Mouse (Mus musculus) neural tube, embryonic 14.5 days (tissue): ENCODE results near the gene Ywhae. TPM values are rescaled to one million over a fixed set of nuclear protein-coding genes. Genes with fewer than 3 reads are reported as not detected.

Experiments
- ATAC-seq: fragments of 200-750 bp; cut with Nextera tagmentation; 2 replicates; pipeline ENCODE4 v1.8.0; 2017; ENCODE audit warnings: low read depth, mild to moderate bottlenecking, moderate TSS enrichment, moderate library complexity
- H3K27ac ChIP-seq: fragments of 300-500 bp; sonication (generic); 2 replicates; pipeline ENCODE4 v1.5.1; 2014; ENCODE audit warnings: low read depth, mild to moderate bottlenecking, control low read depth, low read length, moderate library complexity, mixed read lengths
- H3K27me3 ChIP-seq: fragments of 300-500 bp; sonication (generic); 2 replicates; pipeline ENCODE4 v1.6.1; 2014; ENCODE audit warnings: low read length; ENCODE audit not compliant: control insufficient read depth, insufficient read depth
- H3K36me3 ChIP-seq: fragments of 300-500 bp; sonication (generic); 2 replicates; pipeline ENCODE4 v1.6.1; 2014; ENCODE audit warnings: low read length, mixed read lengths; ENCODE audit not compliant: control insufficient read depth, insufficient read depth
- H3K4me1 ChIP-seq: fragments of 300-500 bp; sonication (generic); 2 replicates; pipeline ENCODE4 v1.6.1; 2014; ENCODE audit warnings: low read length; ENCODE audit not compliant: control insufficient read depth, insufficient read depth
- H3K4me2 ChIP-seq: fragments of 300-500 bp; sonication (generic); 2 replicates; pipeline ENCODE4 v1.6.1; 2014; ENCODE audit warnings: mild to moderate bottlenecking, low read depth, low read length, control low read depth
- H3K4me3 ChIP-seq: fragments of 300-500 bp; sonication (generic); 2 replicates; pipeline ENCODE4 v1.5.1; 2014; ENCODE audit warnings: low read depth, low read length, control low read depth, mixed read lengths
- H3K9ac ChIP-seq: fragments of 300-500 bp; sonication (generic); replicated peaks from 2 replicates; pipeline ENCODE4 v1.6.1; 2014; ENCODE audit warnings: low read depth, mild to moderate bottlenecking, control low read depth, low read length, mixed read lengths
- H3K9me3 ChIP-seq: fragments of 300-500 bp; sonication (generic); 2 replicates; pipeline ENCODE4 v1.6.1; 2016; ENCODE audit warnings: low read length; ENCODE audit not compliant: control insufficient read depth
- WGBS: fragments of 180-500 bp; shearing (Covaris S2); extraction: QIAGEN DNeasy Blood & Tissue Kit; methylation state at CpG from one replicate; pipeline ENCODE4 v1.1.7; 2014; 5-methylcytosine and 5-hydroxymethylcytosine counted together
- polyA plus RNA-seq: library from polyadenylated mRNA; unstranded; fragments of >200 nt; fragmentation: Nextera tagmentation; extraction: Ambion mirVana; gene quantifications from 2 replicates; pipeline ENCODE4 v1.2.1, GENCODE M21; 2014

Ywhae gene
- polyA plus RNA-seq, 1 experiment from 2014 or later = 1,519 TPM

GRCm38 (mm10) chr11:75794602-75795320, 62.1 kb downstream of the Ywhae start:
- Histone ChIP-seq H3K9ac (peak overlapping the region; percentile 55), H3K36me3 (no peaks in the 10 kb centered on the region), H3K4me3 (peak overlapping the region; percentile 46), H3K4me1 (peaks cover 12% of the 10 kb centered on the region; the same call in 1 of the 2 replicates), H3K27ac (no peak overlapping the region), H3K9me3 (no peaks in the 10 kb centered on the region), H3K27me3 (peaks cover 21% of the 10 kb centered on the region), H3K4me2 (peak overlapping the region; percentile 58)
- ATAC-seq = no peak
- 6% methylated on average over 40 of the region's 45 CpGs for WGBS

- Histone ChIP-seq H3K9ac (peak overlapping the region; percentile 55), H3K9me3 (no peaks in the 10 kb centered on the region), H3K27me3 (peaks cover 21% of the 10 kb centered on the region), H3K4me2 (peak overlapping the region; percentile 58), H3K4me3 (peak overlapping the region; percentile 46), H3K4me1 (peaks cover 12% of the 10 kb centered on the region; the same call in 1 of the 2 replicates), H3K36me3 (no peaks in the 10 kb centered on the region), H3K27ac (no peak overlapping the region)
- ATAC-seq = 0 out of 2 replicates have a peak, but pooled peaks have one; percentile 18
- WGBS = 3% methylated on average over 27 of the region's 42 CpGs
Measured at GRCm38 (mm10) chr11:75795321-75795636, 62.6 kb downstream of the Ywhae start.

GRCm38 (mm10) chr11:75796029-75796445, 63.4 kb downstream of the Ywhae start, which contains the start of gene Doc2b:
TSS of gene Doc2b (minus strand) at chr11:75796049.
- Histone ChIP-seq H3K4me2 (peak within 1 kb of the TSS; percentile 58), H3K9ac (peak within 1 kb of the TSS; percentile 55), H3K4me1 (peaks cover 12% of the 10 kb centered on the region; the same call in 1 of the 2 replicates), H3K4me3 (peak within 1 kb of the TSS; percentile 46), H3K36me3 (no peaks in the 10 kb centered on the region), H3K27me3 (peaks cover 21% of the 10 kb centered on the region), H3K9me3 (no peaks in the 10 kb centered on the region), H3K27ac (no peak within 1 kb of the TSS)
- peak; percentile 87 for ATAC-seq
- 3% methylated on average over 35 of the region's 37 CpGs for whole genome bisulfite sequencing

GRCm38 (mm10) chr11:75796536-75797246, 64.0 kb downstream of the Ywhae start:
- Histone ChIP-seq H3K36me3 (no peaks in the 10 kb centered on the region), H3K27me3 (peaks cover 21% of the 10 kb centered on the region), H3K9me3 (no peaks in the 10 kb centered on the region), H3K4me3 (no peak overlapping the region), H3K4me1 (peaks cover 12% of the 10 kb centered on the region; the same call in 1 of the 2 replicates), H3K4me2 (no peak overlapping the region), H3K27ac (no peak overlapping the region), H3K9ac (peak overlapping the region; percentile 55; the same call in 1 of the 2 replicates)
- WGBS = 68% methylated on average over 13 of the region's 13 CpGs
- no peak for ATAC-seq

- WGBS = 87% methylated on average over 4 of the region's 4 CpGs
- Histone ChIP-seq H3K27me3 (no peaks in the 10 kb centered on the region), H3K36me3 (no peaks in the 10 kb centered on the region), H3K9me3 (no peaks in the 10 kb centered on the region), H3K4me3 (no peak overlapping the region), H3K9ac (no peak overlapping the region), H3K4me1 (no peaks in the 10 kb centered on the region; the same call in 1 of the 2 replicates), H3K27ac (no peak overlapping the region), H3K4me2 (no peak overlapping the region)
- ATAC-seq = no peak
Measured at GRCm38 (mm10) chr11:75801369-75801768, 68.7 kb downstream of the Ywhae start.

- Histone ChIP-seq H3K9ac (no peak overlapping the region), H3K4me1 (no peaks in the 10 kb centered on the region), H3K36me3 (no peaks in the 10 kb centered on the region), H3K27ac (no peak overlapping the region), H3K4me2 (no peak overlapping the region), H3K4me3 (no peak overlapping the region), H3K9me3 (no peaks in the 10 kb centered on the region), H3K27me3 (no peaks in the 10 kb centered on the region)
- no peak for ATAC-seq
- 86% methylated on average over 7 of the region's 7 CpGs for WGBS
Measured at GRCm38 (mm10) chr11:75801771-75802550, 69.3 kb downstream of the Ywhae start.

- Histone ChIP-seq H3K9me3 (no peaks in the 10 kb centered on the region), H3K4me3 (no peak overlapping the region), H3K4me1 (no peaks in the 10 kb centered on the region), H3K27ac (no peak overlapping the region), H3K9ac (no peak overlapping the region), H3K4me2 (no peak overlapping the region), H3K27me3 (no peaks in the 10 kb centered on the region), H3K36me3 (no peaks in the 10 kb centered on the region)
- ATAC-seq = no peak
- 18% methylated on average over 5 of the region's 5 CpGs for WGBS
Measured at GRCm38 (mm10) chr11:75807486-75807885, 74.8 kb downstream of the Ywhae start.

- H3K36me3 ChIP-seq = no peaks in the 10 kb centered on the region
- no peaks in the 10 kb centered on the region for H3K9me3 ChIP-seq
- H3K4me2 ChIP-seq = no peak overlapping the region
- 89% methylated on average over 3 of the region's 3 CpGs for WGBS
- no peaks in the 10 kb centered on the region for H3K4me1 ChIP-seq
- no peaks in the 10 kb centered on the region for H3K27me3 ChIP-seq
- H3K4me3 ChIP-seq = no peak overlapping the region
- no peak for ATAC-seq
- H3K9ac ChIP-seq = no peak overlapping the region
- no peak overlapping the region for H3K27ac ChIP-seq
Measured at GRCm38 (mm10) chr11:75810526-75810925, 77.9 kb downstream of the Ywhae start.
